Mouse (Mus musculus) thymus, postnatal 14 days (tissue): ENCODE measurements around the gene Snx10.

Experiments used
- DNase-seq: peaks from one replicate; pipeline ENCODE4 v3.0.0; 2021

Gene Snx10

GRCm38 (mm10) chr6:51587266-51587665, 63.6 kb downstream of the Snx10 start:
- DNase-seq, result no peak

GRCm38 (mm10) chr6:51591264-51591663, 67.6 kb downstream of the Snx10 start:
- no peak for DNase-seq

GRCm38 (mm10) chr6:51591844-51592243, 68.1 kb downstream of the Snx10 start:
- DNase-seq, result no peak

GRCm38 (mm10) chr6:51592356-51593115, 68.8 kb downstream of the Snx10 start:
- peak; percentile 92 for DNase-seq

GRCm38 (mm10) chr6:51593446-51594035, 69.8 kb downstream of the Snx10 start:
- no peak for DNase-seq

- no peak for DNase-seq
These were observed 70.8 kb downstream of the Snx10 start for GRCm38 (mm10) chr6:51594516-51594915.

GRCm38 (mm10) chr6:51598058-51598457, 74.4 kb downstream of the Snx10 start:
- DNase-seq, result no peak

- DNase-seq, result no peak
These were observed 76.7 kb downstream of the Snx10 start for GRCm38 (mm10) chr6:51600412-51600811.

- no peak for DNase-seq
These were observed 78.6 kb downstream of the Snx10 start for GRCm38 (mm10) chr6:51602341-51602740.

- no peak for DNase-seq
These were observed 80.0 kb downstream of the Snx10 start for GRCm38 (mm10) chr6:51603691-51604090.

- no peak for DNase-seq
These were observed 82.5 kb downstream of the Snx10 start for GRCm38 (mm10) chr6:51606245-51606644.

GRCm38 (mm10) chr6:51606803-51607202, 83.1 kb downstream of the Snx10 start:
- no peak for DNase-seq

- no peak for DNase-seq
These were observed 87.9 kb downstream of the Snx10 start for GRCm38 (mm10) chr6:51611621-51612020.

GRCm38 (mm10) chr6:51612371-51613051, 88.8 kb downstream of the Snx10 start:
- DNase-seq, result peak; percentile 28

- no peak for DNase-seq
These were observed 90.0 kb downstream of the Snx10 start for GRCm38 (mm10) chr6:51613661-51614060.

- DNase-seq, result no peak
These were observed 103.1 kb downstream of the Snx10 start for GRCm38 (mm10) chr6:51626843-51627242.

- no peak for DNase-seq
These were observed 106.0 kb downstream of the Snx10 start for GRCm38 (mm10) chr6:51629671-51630070.

GRCm38 (mm10) chr6:51630184-51630583, 106.5 kb downstream of the Snx10 start:
- no peak for DNase-seq

GRCm38 (mm10) chr6:51632928-51633662, 109.4 kb downstream of the Snx10 start:
- no peak for DNase-seq

- peak; percentile 16 for DNase-seq
These were observed 110.1 kb downstream of the Snx10 start for GRCm38 (mm10) chr6:51633663-51634362.

GRCm38 (mm10) chr6:51636019-51636568, 112.4 kb downstream of the Snx10 start:
- peak; percentile 34 for DNase-seq
